Mouse (Mus musculus) retina, adult 2 months (tissue): Measurements from ENCODE around the gene B130006D01Rik.

Experiments used
- DNase-seq: peaks from one replicate; pipeline ENCODE4 v3.0.0-alpha.2; 2012; ENCODE audit warnings: low read depth, low spot score

B130006D01Rik gene

GRCm38 (mm10) chr11:95770720-95771364 lies 47.5 kb downstream of the B130006D01Rik start:
- no peak for DNase-seq

- DNase-seq = no peak
Measured at GRCm38 (mm10) chr11:95771665-95772064, 48.3 kb downstream of the B130006D01Rik start.

- DNase-seq = no peak
Measured at GRCm38 (mm10) chr11:95773264-95773663, 49.9 kb downstream of the B130006D01Rik start.
